Mouse (Mus musculus) kidney, postnatal 25 days (tissue): ENCODE measurements around the gene Rsl24d1.
"Not testable (repeated sequence)": the region's sequence is repeated elsewhere in the genome, so short reads cannot be mapped to it uniquely, and the experiment has no call there.

Experiments used
- DNase-seq, 2 experiments: peaks; one replicate each; pipeline ENCODE4 v3.0.0; 2021; ENCODE audit warnings: mixed read lengths in 2 of 2

Rsl24d1 gene

GRCm38 (mm10) chr9:73103159-73103879, 9.9 kb upstream of the Rsl24d1 start:
- DNase-seq = peak; percentile 38 to 71

GRCm38 (mm10) chr9:73103880-73104198, 9.4 kb upstream of the Rsl24d1 start:
- DNase-seq = no peak

DNA sequence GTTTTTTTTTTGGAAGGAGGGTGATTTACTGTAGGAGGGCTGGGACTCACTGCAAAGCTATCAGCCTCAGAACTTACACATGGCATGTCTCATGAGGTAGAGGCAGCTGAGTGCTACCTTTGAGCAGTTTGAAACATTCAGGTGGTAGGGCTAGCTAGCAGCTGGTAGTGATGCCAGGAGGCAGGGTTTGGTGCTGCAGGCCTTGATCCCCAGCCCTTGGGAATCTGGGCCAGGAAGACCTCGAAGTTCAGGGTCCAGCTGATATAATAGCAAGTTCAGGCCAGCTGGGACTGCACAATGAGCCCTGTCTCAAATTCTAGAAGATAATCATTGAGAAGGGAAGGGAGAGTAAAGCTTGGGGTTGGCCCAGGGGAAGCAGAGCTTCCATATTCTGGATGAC, 8.1 kb upstream of the Rsl24d1 start:
- DNase-seq = no peak

GRCm38 (mm10) chr9:73105771-73106170, 7.5 kb upstream of the Rsl24d1 start:
- DNase-seq = no peak

DNA sequence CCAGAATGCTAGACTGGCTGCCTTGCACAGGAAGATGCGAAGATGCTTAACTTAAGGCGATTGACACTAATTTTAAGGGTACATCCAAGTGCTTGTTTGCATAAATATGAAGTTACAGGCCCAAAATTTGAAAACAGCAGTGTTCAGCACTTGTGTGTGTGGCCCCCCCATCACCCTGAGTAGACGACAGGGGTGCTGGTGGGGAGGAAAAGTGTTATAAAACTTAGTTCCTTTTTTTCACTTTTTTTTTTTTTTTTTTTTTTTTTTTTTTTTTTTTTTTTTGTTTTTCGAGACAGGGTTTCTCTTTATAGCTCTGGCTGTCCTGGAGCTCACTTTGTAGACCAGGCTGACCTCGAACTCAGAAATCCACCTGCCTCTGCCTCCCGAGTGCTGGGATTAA, 3.5 kb downstream of the Rsl24d1 start:
- DNase-seq = not testable (repeated sequence)

- DNase-seq = no peak
Observed at GRCm38 (mm10) chr9:73118012-73118411, 4.8 kb downstream of the Rsl24d1 start.

DNA sequence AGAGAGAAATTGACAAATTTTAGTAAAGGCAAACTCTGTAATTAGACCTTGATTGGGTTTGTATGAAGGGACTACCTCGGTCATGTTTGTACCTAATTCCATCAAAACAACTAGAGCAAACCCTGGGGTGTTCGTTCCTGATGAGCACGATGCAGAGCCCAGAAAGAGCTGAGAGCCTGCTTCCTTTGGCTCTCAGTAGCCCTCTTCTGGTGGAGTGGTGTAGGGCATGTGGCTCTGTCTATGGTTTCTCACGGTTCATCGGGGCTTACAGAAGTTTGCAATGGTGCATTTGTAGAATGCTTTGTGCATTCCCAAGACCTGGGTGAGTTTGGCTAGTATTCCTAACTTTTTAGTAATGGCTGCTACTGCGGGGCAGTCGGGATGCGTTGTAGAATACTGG, 8.5 kb downstream of the Rsl24d1 start:
- peak in 1 of 2 experiments; percentile 37 for DNase-seq

GRCm38 (mm10) chr9:73125043-73125570, 11.9 kb downstream of the Rsl24d1 start:
- DNase-seq = no peak

DNA sequence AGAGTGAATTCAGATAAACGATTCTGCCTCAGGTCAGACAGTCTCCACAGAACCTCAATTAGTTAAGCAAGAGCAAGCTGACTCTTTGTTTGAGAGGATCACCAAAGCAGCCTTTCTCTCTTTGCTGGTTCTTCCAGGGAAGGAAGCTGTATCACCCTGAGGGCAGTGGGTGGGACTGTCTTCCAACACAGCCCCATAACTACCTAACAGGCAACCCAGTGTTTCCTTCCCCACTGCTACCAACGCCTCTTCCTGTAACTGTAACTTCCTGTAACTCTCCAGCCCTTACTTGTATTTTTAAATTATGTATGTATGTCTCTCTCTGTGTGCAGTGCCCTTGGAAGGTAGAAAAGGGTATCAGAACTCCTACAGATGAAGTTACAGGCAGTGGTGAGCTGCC, 14.2 kb downstream of the Rsl24d1 start:
- no peak for DNase-seq

- DNase-seq = peak in 1 of 2 experiments; percentile 13
Observed at GRCm38 (mm10) chr9:73129875-73130274, 16.6 kb downstream of the Rsl24d1 start.

DNA sequence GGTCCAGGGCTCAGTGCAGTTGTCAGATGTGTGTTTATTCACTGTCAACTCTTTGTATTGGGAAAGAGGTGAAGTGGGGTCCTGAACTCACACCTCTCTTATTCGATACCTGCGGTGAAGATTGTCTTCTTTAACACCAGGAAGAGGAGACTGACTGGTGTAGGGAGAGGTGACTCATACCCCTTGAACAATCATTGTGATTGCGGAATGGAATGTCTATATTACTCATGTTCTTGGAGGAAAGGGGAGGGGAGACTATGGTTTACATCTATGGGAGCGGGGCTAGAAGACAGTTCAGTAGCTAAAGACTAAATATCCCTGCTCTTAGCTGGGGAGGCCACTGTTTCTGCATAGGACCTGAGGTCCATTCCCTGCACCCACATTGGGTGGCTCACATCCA, 17.3 kb downstream of the Rsl24d1 start:
- no peak for DNase-seq

GRCm38 (mm10) chr9:73137341-73137886, 24.2 kb downstream of the Rsl24d1 start:
- no peak for DNase-seq

DNA sequence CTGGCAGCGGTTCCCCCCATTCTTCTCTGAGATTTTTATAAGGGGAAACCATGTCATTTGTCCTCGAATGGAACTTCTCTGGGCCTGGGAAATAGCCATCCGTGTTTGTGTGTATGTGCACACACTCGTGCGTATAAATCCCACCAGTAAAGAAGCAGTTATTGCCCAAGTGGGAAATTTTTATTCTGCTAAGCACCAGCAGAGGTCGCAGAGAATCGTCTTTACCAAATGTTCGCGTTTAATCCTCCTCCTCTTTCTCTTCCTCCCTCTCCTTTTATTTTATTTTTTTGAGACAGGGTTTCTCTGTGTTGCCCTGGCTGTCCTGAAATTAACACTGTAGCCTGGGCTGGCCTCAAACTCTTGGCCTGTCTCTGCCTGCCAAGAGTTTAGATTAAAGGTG, 41.1 kb downstream of the Rsl24d1 start:
- DNase-seq = no peak

DNA sequence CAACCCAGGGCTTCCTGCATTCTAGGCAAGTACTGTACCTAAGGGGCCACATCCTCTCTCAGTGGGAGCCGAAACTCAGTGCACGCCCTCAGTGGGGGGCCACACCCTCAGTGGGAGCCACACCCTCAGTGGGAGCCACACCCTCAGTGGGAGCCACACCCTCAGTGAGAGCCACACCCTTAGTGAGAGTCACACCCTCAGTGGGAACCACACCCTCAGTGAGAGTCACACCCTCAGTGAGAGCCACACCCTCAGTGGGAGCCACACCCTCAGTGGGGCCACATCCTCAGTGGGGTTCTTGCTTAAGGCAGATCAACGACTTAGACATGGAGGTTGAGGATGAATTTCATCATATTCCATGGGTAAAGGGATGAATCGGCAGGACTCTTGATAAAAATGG, 44.7 kb downstream of the Rsl24d1 start:
- no peak for DNase-seq

DNA sequence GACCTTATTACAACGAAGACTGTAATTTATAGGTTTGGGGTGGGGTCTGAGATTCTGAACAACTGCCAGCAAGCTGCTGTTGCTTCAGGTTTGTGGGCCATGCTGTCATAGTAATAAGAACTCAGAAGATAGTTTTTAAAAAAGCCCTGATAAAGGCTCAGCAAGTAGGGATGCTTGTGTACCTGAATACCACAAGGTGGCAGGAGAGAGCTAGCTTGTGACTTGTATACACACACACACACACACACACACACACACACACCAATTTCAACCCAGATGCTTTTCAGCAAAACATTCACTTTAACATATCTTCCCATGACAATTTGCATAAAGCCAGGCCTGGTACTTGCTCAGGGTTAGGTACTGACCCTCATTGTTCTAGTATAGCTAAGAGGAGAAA, 46.0 kb downstream of the Rsl24d1 start:
- peak in 1 of 2 experiments; percentile 6 for DNase-seq

- peak; percentile 73 to 83 for DNase-seq
Observed at GRCm38 (mm10) chr9:73162571-73163333, 49.5 kb downstream of the Rsl24d1 start.

DNA sequence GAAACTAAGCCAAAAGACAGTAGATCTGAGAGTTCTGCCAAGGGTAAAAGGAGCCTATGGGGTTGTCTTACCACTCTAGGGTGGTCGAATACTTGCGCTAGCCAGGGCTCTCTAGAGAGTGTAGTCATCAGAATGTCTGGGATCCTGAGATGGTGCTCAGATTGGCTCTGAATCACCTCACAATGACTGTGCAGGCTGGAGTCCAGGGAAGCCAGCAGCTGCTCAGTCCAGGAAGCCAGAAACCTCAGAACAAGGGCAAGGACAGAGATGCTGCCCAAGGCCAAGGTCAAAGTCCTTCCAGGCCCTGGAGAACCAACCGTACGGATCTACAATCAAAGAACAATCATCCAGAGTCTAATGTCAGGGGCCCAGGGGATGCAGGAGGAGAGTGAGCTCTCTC, 52.4 kb downstream of the Rsl24d1 start:
- no peak for DNase-seq
